Mouse (Mus musculus) hindbrain, embryonic 11.5 days (tissue): ENCODE results near the gene Ccdc182. TPM values are rescaled to one million over a fixed set of nuclear protein-coding genes. Genes with fewer than 3 reads are reported as not detected.
A peak's percentile ranks its signal among the peaks of the same experiment; 100 is the strongest.

Experiments used
- ATAC-seq: fragments of 200-750 bp; cut with Nextera tagmentation; 2 replicates; pipeline ENCODE4 v1.8.0; 2017; ENCODE audit warnings: mild to moderate bottlenecking, moderate TSS enrichment, moderate library complexity; ENCODE audit not compliant: low FRiP score
- DNase-seq: peaks from one replicate; pipeline ENCODE4 v3.0.0-alpha.2; 2015; ENCODE audit warnings: low spot score
- H3K27ac ChIP-seq: fragments of 300-500 bp; sonication (generic); 2 replicates; pipeline ENCODE4 v1.5.1; 2014; ENCODE audit warnings: mild to moderate bottlenecking, low read depth, low read length
- H3K27me3 ChIP-seq: fragments of 300-500 bp; sonication (generic); 2 replicates; pipeline ENCODE4 v1.6.1; 2014; ENCODE audit warnings: mild to moderate bottlenecking, low read length, moderate library complexity, mixed read lengths; ENCODE audit not compliant: control insufficient read depth, insufficient read depth
- H3K36me3 ChIP-seq: fragments of 300-500 bp; sonication (generic); 2 replicates; pipeline ENCODE4 v1.6.1; 2014; ENCODE audit warnings: mild to moderate bottlenecking, low read length, moderate library complexity, mixed read lengths; ENCODE audit not compliant: control insufficient read depth, insufficient read depth
- H3K4me1 ChIP-seq: fragments of 300-500 bp; sonication (generic); replicated peaks from 2 replicates; pipeline ENCODE4 v1.6.1; 2014; ENCODE audit warnings: low read length, mixed read lengths; ENCODE audit not compliant: control insufficient read depth, insufficient read depth
- H3K4me2 ChIP-seq: fragments of 300-500 bp; sonication (generic); replicated peaks from 2 replicates; pipeline ENCODE4 v1.6.1; 2014; ENCODE audit warnings: mild to moderate bottlenecking, low read depth, low read length
- H3K4me3 ChIP-seq: fragments of 300-500 bp; sonication (generic); 2 replicates; pipeline ENCODE4 v1.5.1; 2014; ENCODE audit warnings: low read depth, low read length
- H3K9ac ChIP-seq: fragments of 300-500 bp; sonication (generic); 2 replicates; pipeline ENCODE4 v1.6.1; 2014; ENCODE audit warnings: low read depth, low read length
- H3K9me3 ChIP-seq: fragments of 300-500 bp; sonication (generic); 2 replicates; pipeline ENCODE4 v1.6.1; 2016; ENCODE audit warnings: low read length; ENCODE audit not compliant: control insufficient read depth
- WGBS: fragments of 180-500 bp; shearing (Covaris S2); extraction: QIAGEN DNeasy Blood & Tissue Kit; methylation state at CpG from one replicate; pipeline ENCODE4 v1.1.7; 2014; 5-methylcytosine and 5-hydroxymethylcytosine counted together
- polyA plus RNA-seq: library from polyadenylated mRNA; unstranded; fragments of >200 nt; fragmentation: Nextera tagmentation; extraction: Ambion mirVana; gene quantifications from 2 replicates; pipeline ENCODE4 v1.2.1, GENCODE M21; 2014

Gene Ccdc182
- polyA plus RNA-seq, 1 experiment from 2014 or later = 9.8 TPM

DNA sequence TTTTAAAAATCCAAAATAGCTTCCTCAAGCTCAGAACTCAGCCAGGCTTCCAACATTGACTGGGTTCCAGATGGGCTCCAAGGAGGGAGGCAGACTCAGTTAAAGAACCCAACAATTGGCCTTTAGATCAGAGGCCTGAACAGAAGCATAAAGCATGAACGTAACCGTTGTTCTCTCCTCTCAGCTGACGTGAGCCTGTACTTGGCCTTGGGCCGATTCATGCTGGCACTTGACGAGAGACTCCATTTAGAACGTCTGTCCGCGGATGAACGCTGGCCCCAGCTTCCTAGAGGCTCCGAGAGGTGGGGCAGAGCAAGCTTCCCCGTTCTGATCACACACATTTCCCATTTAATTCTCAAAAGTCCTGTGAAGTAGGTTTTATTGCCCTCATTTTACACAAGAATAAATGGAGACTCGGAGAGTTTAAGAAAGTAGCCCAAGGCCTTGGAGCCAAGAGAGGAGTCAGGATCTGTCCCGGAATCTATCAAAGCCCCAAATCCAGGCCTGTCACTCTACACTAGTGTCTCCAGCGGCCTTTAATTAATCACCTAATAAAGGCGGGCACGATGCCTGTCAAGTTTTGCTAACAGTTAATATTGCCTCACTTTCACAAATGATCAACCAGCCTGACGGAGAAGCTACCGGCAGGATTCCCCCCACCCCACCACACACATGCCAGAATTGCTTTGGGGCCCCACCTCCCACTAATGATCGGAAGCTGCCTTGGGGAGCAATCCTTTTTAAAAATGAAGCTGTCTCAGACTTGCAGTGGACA lies 17.1 kb upstream of the Ccdc182 start:
- ATAC-seq (no peak), DNase-seq (peak; percentile 49)
- Histone ChIP-seq H3K36me3 (no peaks in the 10 kb centered on the region), H3K4me2 (no peak overlapping the region), H3K27ac (peak overlapping the region; percentile 92), H3K4me1 (peaks cover 28% of the 10 kb centered on the region), H3K9ac (no peak overlapping the region), H3K27me3 (no peaks in the 10 kb centered on the region), H3K9me3 (no peaks in the 10 kb centered on the region), H3K4me3 (no peak overlapping the region)
- WGBS = 37% methylated on average over 19 of the region's 19 CpGs

DNA sequence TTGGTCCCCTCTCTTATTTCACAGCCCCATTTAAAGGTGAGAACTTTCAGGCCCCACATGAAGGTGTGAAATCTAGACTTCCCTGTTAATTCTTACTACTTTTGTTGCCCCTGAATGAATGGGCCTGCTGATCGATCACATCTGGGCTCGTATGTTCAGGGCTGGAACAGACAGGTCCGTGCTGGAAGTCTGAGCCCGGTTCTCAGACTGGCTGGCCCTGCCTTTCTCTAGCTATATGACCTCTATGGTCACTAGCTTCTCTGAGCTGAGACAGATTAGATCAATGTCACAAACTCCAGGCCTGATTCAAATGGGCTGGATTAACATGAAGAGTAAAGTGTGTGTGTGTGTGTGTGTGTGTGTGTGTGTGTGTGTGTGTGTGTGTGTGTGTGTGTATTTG lies 14.9 kb upstream of the Ccdc182 start:
- H3K27me3 ChIP-seq = no peaks in the 10 kb centered on the region

DNA sequence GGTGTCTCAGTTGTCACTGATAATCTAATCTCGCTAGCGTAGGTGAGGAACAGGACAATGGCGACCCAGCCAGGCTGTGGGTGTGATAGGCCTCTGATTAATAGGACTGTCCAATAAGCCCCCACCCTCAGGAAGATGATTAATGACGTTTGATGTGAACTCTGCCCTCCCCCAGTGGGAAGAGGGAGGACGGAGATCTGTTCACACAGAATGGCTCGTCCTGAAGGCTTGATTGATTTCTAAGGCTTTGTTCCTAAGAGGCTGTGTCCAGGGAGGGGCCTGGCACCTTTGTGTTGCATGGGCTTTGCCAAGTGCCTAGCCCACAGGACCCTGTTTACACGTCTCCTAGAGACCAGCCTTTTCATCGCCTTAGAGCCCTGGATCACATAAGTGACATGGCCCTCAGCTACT lies 13.4 kb upstream of the Ccdc182 start:
- 21% methylated on average over 8 of the region's 8 CpGs for WGBS
- Histone ChIP-seq H3K4me3 (no peak overlapping the region), H3K4me2 (no peak overlapping the region), H3K27me3 (no peaks in the 10 kb centered on the region), H3K4me1 (peaks cover 19% of the 10 kb centered on the region), H3K36me3 (no peaks in the 10 kb centered on the region), H3K9ac (no peak overlapping the region), H3K9me3 (no peaks in the 10 kb centered on the region), H3K27ac (peak overlapping the region; percentile 92)
- DNase-seq (peak; percentile 89), ATAC-seq (peak; percentile 93)

More for the DNA sequence above, 14.9 kb upstream of the Ccdc182 start:
- H3K4me2 ChIP-seq = no peak overlapping the region
- DNase-seq (peak; percentile 57), ATAC-seq (no peak)
- H3K4me1 ChIP-seq = peaks cover 25% of the 10 kb centered on the region
- no peaks in the 10 kb centered on the region for H3K36me3 ChIP-seq
- peak overlapping the region; percentile 92 for H3K27ac ChIP-seq
- WGBS = 29% methylated on average over 4 of the region's 4 CpGs
- H3K4me3 ChIP-seq = no peak overlapping the region
- no peaks in the 10 kb centered on the region for H3K9me3 ChIP-seq
- no peak overlapping the region for H3K9ac ChIP-seq

DNA sequence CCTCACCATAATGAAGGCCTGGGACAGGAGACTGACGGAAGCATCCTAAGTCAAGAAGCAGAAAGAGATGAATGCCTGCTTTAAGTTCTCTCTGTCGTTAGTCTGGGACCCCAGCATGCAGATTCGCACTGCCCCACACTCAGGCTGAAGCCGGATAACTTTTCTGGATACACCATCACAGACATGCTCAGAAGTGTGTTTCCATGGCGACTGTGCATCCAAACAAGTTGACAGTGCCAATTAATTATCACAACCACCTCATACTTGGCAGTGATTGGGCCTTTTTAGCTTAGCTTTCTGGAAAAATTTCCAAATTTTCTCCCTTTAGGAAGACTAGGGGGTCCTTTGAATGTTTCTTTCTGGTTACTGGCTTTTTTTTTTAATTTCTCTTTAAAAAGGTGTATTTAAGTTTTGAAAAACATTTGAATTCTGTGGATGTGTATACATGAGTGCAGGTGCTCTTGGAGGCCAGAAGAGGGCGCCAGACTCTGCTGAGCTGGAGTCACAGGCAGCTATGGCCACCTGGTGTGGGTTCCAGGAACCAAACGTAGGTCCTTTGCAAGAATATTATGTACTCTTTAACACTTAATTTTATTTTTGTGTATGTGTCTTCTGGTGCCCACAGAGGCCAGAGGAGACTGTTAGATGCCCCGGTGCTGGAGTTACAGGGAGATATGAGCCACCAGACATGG lies 12.3 kb upstream of the Ccdc182 start:
- 52% methylated on average over 8 of the region's 8 CpGs for WGBS
- no peak for ATAC-seq
- Histone ChIP-seq H3K9ac (no peak overlapping the region), H3K4me3 (no peak overlapping the region), H3K27ac (peak overlapping the region; percentile 92), H3K4me2 (no peak overlapping the region), H3K27me3 (no peaks in the 10 kb centered on the region), H3K36me3 (no peaks in the 10 kb centered on the region), H3K4me1 (peaks cover 15% of the 10 kb centered on the region), H3K9me3 (no peaks in the 10 kb centered on the region)
- DNase-seq = peak; percentile 51

DNA sequence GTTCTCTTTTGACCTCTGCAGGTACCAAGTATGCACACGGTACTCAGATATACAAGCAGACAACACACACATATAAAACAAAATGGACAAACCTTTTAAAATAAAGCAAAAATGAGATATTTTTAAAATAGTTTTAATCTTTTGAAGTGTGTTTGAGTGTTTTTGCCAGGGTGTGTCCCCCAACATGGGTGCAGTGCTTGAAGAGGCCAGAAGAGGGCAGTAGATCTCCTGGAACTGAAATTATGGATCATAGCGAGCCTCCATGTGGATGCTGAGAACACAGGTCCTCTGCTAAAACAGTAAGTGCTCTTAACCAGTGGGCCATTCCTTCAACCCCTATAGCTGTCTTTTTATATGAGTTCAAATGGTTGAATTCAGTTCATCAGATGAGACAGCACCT lies 11.3 kb upstream of the Ccdc182 start:
- peaks cover 13% of the 10 kb centered on the region for H3K4me1 ChIP-seq
- no peaks in the 10 kb centered on the region for H3K27me3 ChIP-seq
- ATAC-seq = no peak
- no peak overlapping the region for H3K4me2 ChIP-seq
- no peak overlapping the region for H3K4me3 ChIP-seq
- no peak overlapping the region for H3K9ac ChIP-seq
- no peak for DNase-seq
- WGBS = 89% methylated on average over 2 of the region's 2 CpGs
- no peak overlapping the region for H3K27ac ChIP-seq
- H3K9me3 ChIP-seq = no peaks in the 10 kb centered on the region
- H3K36me3 ChIP-seq = no peaks in the 10 kb centered on the region

DNA sequence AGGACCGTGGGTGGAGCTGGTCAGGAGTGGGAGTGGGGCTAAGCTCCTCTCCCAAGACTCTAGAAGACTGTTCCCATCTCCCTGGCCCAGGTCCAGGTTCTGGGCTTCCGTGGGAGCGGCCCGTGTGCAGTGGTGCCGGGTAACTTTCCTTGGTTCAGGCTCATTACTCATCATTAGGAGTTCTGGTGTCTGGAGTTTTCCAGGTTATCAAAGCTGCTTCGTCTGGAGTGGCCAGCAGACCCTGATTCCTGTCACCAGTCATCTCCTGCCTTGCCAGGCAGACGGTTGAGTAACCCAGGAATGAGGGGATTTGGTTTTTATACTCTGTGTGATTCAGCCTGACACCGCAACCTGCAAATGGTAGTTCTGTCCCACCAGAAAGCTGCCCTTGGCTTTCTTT lies 7.8 kb upstream of the Ccdc182 start:
- WGBS = 68% methylated on average over 8 of the region's 8 CpGs
- peak overlapping the region; percentile 31; the same call in 1 of the 2 replicates for H3K27ac ChIP-seq

DNA sequence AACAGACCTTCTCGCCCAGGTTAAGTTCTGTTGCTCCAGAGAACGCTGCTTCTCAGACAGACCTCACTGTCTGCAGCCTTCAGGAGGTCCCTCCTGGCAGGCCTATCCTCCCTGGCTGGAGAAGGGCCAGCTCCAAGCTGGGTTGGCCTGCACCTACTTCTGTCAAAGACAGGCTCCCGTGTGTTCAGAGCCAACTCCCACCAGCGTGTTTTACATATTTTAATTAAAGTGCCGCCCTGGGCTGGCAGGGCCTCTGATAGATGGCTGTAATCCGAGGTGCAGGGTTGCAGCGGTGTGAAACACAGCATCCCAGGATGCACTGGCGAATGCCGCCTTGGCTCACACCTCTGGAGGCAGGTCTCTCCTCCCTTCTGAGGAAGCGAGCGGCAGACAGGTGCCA lies 5.5 kb upstream of the Ccdc182 start:
- Histone ChIP-seq H3K4me2 (no peak overlapping the region), H3K27me3 (no peaks in the 10 kb centered on the region), H3K27ac (peak overlapping the region; percentile 68), H3K9ac (peak overlapping the region; percentile 1; the same call in 1 of the 2 replicates), H3K9me3 (no peaks in the 10 kb centered on the region), H3K4me1 (peaks cover 11% of the 10 kb centered on the region), H3K4me3 (no peak overlapping the region), H3K36me3 (no peaks in the 10 kb centered on the region)
- WGBS = 35% methylated on average over 11 of the region's 11 CpGs
- ATAC-seq (0 out of 2 replicates have a peak, but pooled peaks have one; percentile 33), DNase-seq (no peak)

More for the DNA sequence above, 7.8 kb upstream of the Ccdc182 start:
- ATAC-seq = no peak
- Histone ChIP-seq H3K9ac (no peak overlapping the region), H3K4me3 (no peak overlapping the region), H3K27me3 (no peaks in the 10 kb centered on the region), H3K9me3 (no peaks in the 10 kb centered on the region), H3K4me1 (peaks cover 11% of the 10 kb centered on the region), H3K4me2 (no peak overlapping the region), H3K36me3 (no peaks in the 10 kb centered on the region)
- no peak for DNase-seq

DNA sequence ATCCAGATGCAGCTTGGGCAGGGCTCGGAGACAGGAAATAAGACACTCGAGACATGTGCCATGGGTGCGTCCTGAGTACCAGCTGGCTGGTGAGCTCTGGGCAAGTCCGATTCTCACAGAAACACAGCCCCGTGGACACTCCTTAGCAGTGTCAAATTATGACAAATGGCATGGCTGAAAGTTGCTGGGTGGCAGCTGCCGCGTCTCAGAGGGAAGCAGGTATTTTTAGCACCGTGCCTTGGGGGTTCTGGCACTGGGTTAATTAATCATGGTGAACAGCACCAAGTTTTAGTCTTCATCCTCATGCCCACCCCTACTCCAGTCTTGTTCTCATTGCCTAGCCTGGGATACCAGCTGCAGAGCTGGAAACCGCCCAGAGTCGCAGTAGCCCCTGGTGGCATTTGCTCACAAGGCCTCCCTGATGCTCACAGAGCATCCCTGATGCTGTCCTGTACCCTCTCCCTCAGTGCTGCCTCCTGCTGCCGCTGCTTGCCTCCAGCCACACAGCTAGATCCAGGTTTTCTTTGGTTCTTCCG lies 5.0 kb upstream of the Ccdc182 start:
- Histone ChIP-seq H3K9ac (0 out of 2 replicates have a peak overlapping the region, but pooled peaks have one; percentile 1), H3K4me3 (no peak overlapping the region), H3K4me1 (peaks cover 14% of the 10 kb centered on the region), H3K4me2 (no peak overlapping the region), H3K27ac (peak overlapping the region; percentile 68), H3K36me3 (no peaks in the 10 kb centered on the region), H3K27me3 (no peaks in the 10 kb centered on the region), H3K9me3 (no peaks in the 10 kb centered on the region)
- DNase-seq (no peak), ATAC-seq (peak; percentile 33; the same call in 1 of the 2 replicates)
- WGBS = 47% methylated on average over 12 of the region's 12 CpGs
